Mouse (Mus musculus): ENCODE results near the gene Dicer1.

DNA sequence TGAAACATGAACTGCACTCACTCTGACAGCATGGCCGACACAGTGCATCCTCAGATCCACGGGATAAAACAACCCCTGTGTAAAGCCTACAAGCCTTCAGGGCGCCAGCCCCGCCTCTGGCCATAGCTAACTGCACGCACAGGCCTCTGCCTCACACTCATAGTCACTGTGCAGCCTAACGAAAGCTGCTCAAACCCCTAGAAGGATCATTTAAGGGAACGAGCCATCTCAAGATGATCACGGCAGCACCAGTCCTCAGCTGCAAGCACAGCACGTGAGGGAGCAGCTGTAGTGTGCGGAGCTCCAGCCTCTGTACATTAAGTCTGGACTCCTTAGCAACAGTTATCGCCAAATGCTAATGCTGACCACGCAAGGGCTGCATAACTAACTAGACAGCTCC is 58.9 kb downstream of the Dicer1 start:
- no peak for TF ChIP-seq CTCF (IDR thresholded peaks at IDR 0.05; ENCODE audit: borderline replicate concordance, extremely low read depth, insufficient read depth, insufficient read length)
- no peak for TF ChIP-seq POLR2A (IDR thresholded peaks at IDR 0.05; ENCODE audit: borderline replicate concordance, extremely low read depth, insufficient read depth, insufficient read length, poor library complexity, severe bottlenecking)
